Mouse (Mus musculus) effector memory CD4-positive, alpha-beta T cell, adult 7 months (primary cell): ENCODE data around the gene Ccnd2. TPM values are rescaled to one million over a fixed set of nuclear protein-coding genes. Genes with fewer than 3 reads are reported as not detected.

ENCODE experiments used
- polyA plus RNA-seq: library from polyadenylated mRNA; unstranded; fragments of 100-300 nt; shearing (Covaris generic); gene quantifications from one replicate; pipeline ENCODE4 v1.2.1, GENCODE M21; 2017

The Ccnd2 gene
- polyA plus RNA-seq: 492 TPM

GRCm38 (mm10) chr6:127152106-127152951 is at the start of gene Ccnd2:
Gene Ccnd2 (minus strand): TSS chr6:127152193.

GRCm38 (mm10) chr6:127109402-127109930 is 42.5 kb downstream of the Ccnd2 start, which contains the start of gene Tigar:
Gene Tigar (minus strand): TSS chr6:127109557.

Other genes with a start within 250 kb of the Ccnd2 start
- not detected for gene Dyrk4, start 230.4 kb downstream of the Ccnd2 start, polyA plus RNA-seq
- 2.1 TPM for gene Rad51ap1, start 212.6 kb downstream of the Ccnd2 start, polyA plus RNA-seq
- 9.3 TPM for gene D6Wsu163e, start 212.2 kb downstream of the Ccnd2 start, polyA plus RNA-seq
- gene Fgf6, start 136.6 kb downstream of the Ccnd2 start, polyA plus RNA-seq: not detected
- gene Fgf23, start 79.3 kb downstream of the Ccnd2 start, polyA plus RNA-seq: not detected
- 9.4 TPM for gene Tigar, start 42.6 kb downstream of the Ccnd2 start, polyA plus RNA-seq